Mouse (Mus musculus) C3H10T1/2 (cell line): ENCODE measurements around the gene Pik3r2. TPM values are rescaled to one million over a fixed set of nuclear protein-coding genes. Genes with fewer than 3 reads are reported as not detected.

Experiments
- polyA plus RNA-seq, 2 experiments: library from polyadenylated mRNA; unstranded; fragments of >200 nt; fragmentation: generic; extraction: Trizol; gene quantifications; one replicate each; pipeline ENCODE4 v1.2.1; 2012; ENCODE audit warnings: missing spikeins in 2 of 2

Pik3r2 gene
- polyA plus RNA-seq = 100 to 1,000 TPM in 1 of 2 experiments, 10 to 100 TPM in 1; 43.0 to 149 TPM

GRCm38 (mm10) chr8:70776496-70777444 is at the start of gene Pik3r2:
Gene Pik3r2, minus strand, starts transcription at chr8:70776713.

GRCm38 (mm10) chr8:70808239-70808638 is 31.7 kb upstream of the Pik3r2 start, which contains the start of gene Il12rb1:
Gene Il12rb1, plus strand, starts transcription at chr8:70808449.

GRCm38 (mm10) chr8:70804481-70805206 is 28.1 kb upstream of the Pik3r2 start, which contains the start of gene Mast3:
Gene Mast3, minus strand, starts transcription at chr8:70805054.

GRCm38 (mm10) chr8:70760775-70761406 is 15.6 kb downstream of the Pik3r2 start, which contains the start of gene Mpv17l2:
Gene Mpv17l2, minus strand, starts transcription at chr8:70760946.

GRCm38 (mm10) chr8:70754043-70754870 is 22.3 kb downstream of the Pik3r2 start, which contains the start of gene Rab3a:
Gene Rab3a, plus strand, starts transcription at chr8:70754679.

GRCm38 (mm10) chr8:70723486-70724210 is 52.9 kb downstream of the Pik3r2 start, which contains the start of gene Pde4c:
Gene Pde4c, plus strand, starts transcription at chr8:70723720.

GRCm38 (mm10) chr8:70718297-70718696 is 58.2 kb downstream of the Pik3r2 start, which contains the start of gene Gm3336:
Gene Gm3336, plus strand, starts transcription at chr8:70718543.

Other genes with a start within 250 kb of the Pik3r2 start
- 100 to 1,000 TPM; 339 to 400 TPM for gene Fkbp8, start 249.0 kb downstream of the Pik3r2 start, polyA plus RNA-seq
- 10 to 100 TPM; 49.2 to 79.4 TPM for gene Kxd1, start 248.8 kb downstream of the Pik3r2 start, polyA plus RNA-seq
- gene Ell, start 237.3 kb downstream of the Pik3r2 start, polyA plus RNA-seq = 10 to 100 TPM in 1 of 2 experiments, 1 to 10 TPM in 1; 7.9 to 19.2 TPM
- 1 to 10 TPM in 1 of 2 experiments, under 1 TPM in 1; 0.20 to 2.1 TPM for gene Isyna1, start 182.3 kb downstream of the Pik3r2 start, polyA plus RNA-seq
- 100 to 1,000 TPM; 218 to 229 TPM for gene Ssbp4, start 167.8 kb downstream of the Pik3r2 start, polyA plus RNA-seq
- not detected for gene Lrrc25, start 160.6 kb downstream of the Pik3r2 start, polyA plus RNA-seq
- gene Gdf15, start 144.3 kb downstream of the Pik3r2 start, polyA plus RNA-seq = under 1 TPM; 0.27 to 0.47 TPM
- gene Pgpep1, start 116.3 kb downstream of the Pik3r2 start, polyA plus RNA-seq = 10 to 100 TPM; 20.7 to 45.2 TPM
- gene Lsm4, start 103.5 kb downstream of the Pik3r2 start, polyA plus RNA-seq = 100 to 1,000 TPM; 194 to 446 TPM
- 100 to 1,000 TPM in 1 of 2 experiments, 10 to 100 TPM in 1; 87.4 to 175 TPM for gene Jund, start 77.8 kb downstream of the Pik3r2 start, polyA plus RNA-seq
- gene Iqcn, start 73.3 kb downstream of the Pik3r2 start, polyA plus RNA-seq = under 1 TPM; under 0.01 to 0.04 TPM
- gene Gm3336, start 58.2 kb downstream of the Pik3r2 start, polyA plus RNA-seq = under 1 TPM; 0.04 to 0.15 TPM
- gene Pde4c, start 53.0 kb downstream of the Pik3r2 start, polyA plus RNA-seq = under 1 TPM; 0.01 to 0.04 TPM
- 10 to 100 TPM in 1 of 2 experiments, 1 to 10 TPM in 1; 7.4 to 25.3 TPM for gene Rab3a, start 22.0 kb downstream of the Pik3r2 start, polyA plus RNA-seq
- 100 to 1,000 TPM in 1 of 2 experiments, 10 to 100 TPM in 1; 80.0 to 154 TPM for gene Mpv17l2, start 15.8 kb downstream of the Pik3r2 start, polyA plus RNA-seq
- gene Mast3, start 28.3 kb upstream of the Pik3r2 start, polyA plus RNA-seq = 10 to 100 TPM in 1 of 2 experiments, 1 to 10 TPM in 1; 10.0 to 26.6 TPM
- gene Il12rb1, start 31.7 kb upstream of the Pik3r2 start, polyA plus RNA-seq = under 1 TPM; 0.30 to 0.48 TPM
- 10 to 100 TPM in 1 of 2 experiments, 1 to 10 TPM in 1; 1.1 to 13.3 TPM for gene Arrdc2, start 63.0 kb upstream of the Pik3r2 start, polyA plus RNA-seq
- gene Kcnn1, start 86.5 kb upstream of the Pik3r2 start, polyA plus RNA-seq = 1 to 10 TPM; 1.0 to 8.4 TPM
- 100 to 1,000 TPM in 1 of 2 experiments, 10 to 100 TPM in 1; 80.3 to 212 TPM for gene Ccdc124, start 97.2 kb upstream of the Pik3r2 start, polyA plus RNA-seq
- gene Slc5a5, start 116.0 kb upstream of the Pik3r2 start, polyA plus RNA-seq = under 1 TPM; 0.06 to 0.31 TPM
- gene Rpl18a, start 120.7 kb upstream of the Pik3r2 start, polyA plus RNA-seq = over 10,000 TPM in 1 of 2 experiments, 1,000 to 10,000 TPM in 1; 6,240 to 13,562 TPM
- 10 to 100 TPM; 34.0 to 47.7 TPM for gene Map1s, start 129.2 kb upstream of the Pik3r2 start, polyA plus RNA-seq